Mouse (Mus musculus) left cerebral cortex, adult 2 months (tissue): ENCODE data around the gene Vps50. TPM values are rescaled to one million over a fixed set of nuclear protein-coding genes. Genes with fewer than 3 reads are reported as not detected.
A peak's percentile ranks its signal among the peaks of the same experiment; 100 is the strongest.
"Not testable (repeated sequence)": the region's sequence is repeated elsewhere in the genome, so short reads cannot be mapped to it uniquely, and the experiment has no call there.

Experiments used
- DNase-seq, 2 experiments: peaks; one replicate each; pipeline ENCODE4 v3.0.0; 2021 to 2022; ENCODE audit warnings: low spot score in 2 of 2, mixed read lengths in 1 of 2; ENCODE audit errors: extremely low spot score in 1 of 2
- H3K27ac ChIP-seq: fragments of 200-600 bp; 2 replicates; pipeline ENCODE4 v1.8.1; 2022
- H3K4me3 ChIP-seq: fragments of 200-600 bp; 2 replicates; pipeline ENCODE4 v1.8.1; 2022
- CTCF ChIP-seq: fragments of 200-600 bp; IDR thresholded peaks from 2 replicates; pipeline ENCODE4 v1.8.1; 2022; ENCODE audit warnings: antibody characterized with exemption, mild to moderate bottlenecking, moderate library complexity
- intact Hi-C: fragments of 180-260 bp; cut with DNase I; formaldehyde crosslinking; loops from one replicate; pipeline ENCODE4 v1.15.1; 2025
- total RNA-seq, 2 experiments: library from RNA; stranded (reverse); gene quantifications; 2 replicates each; pipeline ENCODE4 v1.2.3; 2021

Vps50 gene
- total RNA-seq, 2 experiments from 2014 or later: 56.1 to 61.2 TPM

- intact Hi-C loops: no loop called here
- H3K27ac ChIP-seq: no peak overlapping the region
- TF ChIP-seq CTCF: no peak
- DNase-seq: no peak
- H3K4me3 ChIP-seq: no peak overlapping the region
Observed at GRCm38 (mm10) chr6:3494285-3494684, 3.9 kb upstream of the Vps50 start.

GRCm38 (mm10) chr6:3496210-3496609, 2.0 kb upstream of the Vps50 start:
- intact Hi-C loops: loop anchor here (1.0 to 5.0 kb wide), 2 partner anchors 50 to 591 kb away; partner anchors contain the start of gene Bet1
- no peak overlapping the region for H3K4me3 ChIP-seq
- no peak overlapping the region for H3K27ac ChIP-seq
- TF ChIP-seq CTCF: peak; percentile 87
- DNase-seq: no peak

- TF ChIP-seq CTCF: no peak
- no peak overlapping the region for H3K4me3 ChIP-seq
- DNase-seq: no peak
- intact Hi-C loops: no loop called here
- H3K27ac ChIP-seq: no peak overlapping the region
Observed at GRCm38 (mm10) chr6:3500286-3500685, 2.1 kb downstream of the Vps50 start.

- TF ChIP-seq CTCF: no peak
- Histone ChIP-seq H3K4me3 (no peak overlapping the region), H3K27ac (no peak overlapping the region)
- intact Hi-C loops: loop anchor here (5.0 kb wide), 1 partner anchor 1877 kb away; the partner anchor contains the start of gene Asb4
- DNase-seq: no peak
Observed at GRCm38 (mm10) chr6:3505289-3505688, 7.1 kb downstream of the Vps50 start.

GRCm38 (mm10) chr6:3507078-3507477, 8.9 kb downstream of the Vps50 start:
- no peak for TF ChIP-seq CTCF
- DNase-seq: no peak
- intact Hi-C loops: loop anchor here (5.0 kb wide), 1 partner anchor 1875 kb away; the partner anchor contains the start of gene Asb4

GRCm38 (mm10) chr6:3508151-3508550, 10.0 kb downstream of the Vps50 start:
- not testable (repeated sequence) for DNase-seq, H3K4me3 ChIP-seq, H3K27ac ChIP-seq
- intact Hi-C loops: loop anchor here (2.0 to 5.0 kb wide), 2 partner anchors 1874 to 1893 kb away; partner anchors contain the start of gene Asb4

More at GRCm38 (mm10) chr6:3507078-3507477, 8.9 kb downstream of the Vps50 start:
- Histone ChIP-seq H3K4me3 (no peak overlapping the region), H3K27ac (no peak overlapping the region)

- no peak for DNase-seq
- peak; percentile 76 for TF ChIP-seq CTCF
- Histone ChIP-seq H3K27ac (no peak overlapping the region), H3K4me3 (no peak overlapping the region)
- intact Hi-C loops: loop anchor here (2.0 to 5.0 kb wide), 3 partner anchors 238 to 1891 kb away; partner anchors contain the start of gene Asb4
Observed at GRCm38 (mm10) chr6:3509782-3510181, 11.6 kb downstream of the Vps50 start.

GRCm38 (mm10) chr6:3511116-3511515, 12.9 kb downstream of the Vps50 start:
- no peak overlapping the region for H3K4me3 ChIP-seq
- no peak for TF ChIP-seq CTCF
- no peak overlapping the region; the same call in 1 of the 2 replicates for H3K27ac ChIP-seq
- intact Hi-C loops: loop anchor here (5.0 kb wide), 1 partner anchor 236 kb away; no protein-coding TSS in a partner anchor
- no peak for DNase-seq

GRCm38 (mm10) chr6:3511612-3512011, 13.4 kb downstream of the Vps50 start:
- TF ChIP-seq CTCF: no peak
- no peak overlapping the region for H3K4me3 ChIP-seq
- no peak for DNase-seq
- H3K27ac ChIP-seq: peak overlapping the region; percentile 37; the same call in 1 of the 2 replicates
- intact Hi-C loops: loop anchor here (5.0 kb wide), 1 partner anchor 236 kb away; no protein-coding TSS in a partner anchor

GRCm38 (mm10) chr6:3512611-3513010, 14.4 kb downstream of the Vps50 start:
- H3K4me3 ChIP-seq: no peak overlapping the region
- peak; percentile 26 to 30 for DNase-seq
- no peak; the same call in 1 of the 2 replicates for TF ChIP-seq CTCF
- H3K27ac ChIP-seq: peak overlapping the region; percentile 48
- intact Hi-C loops: loop anchor here (5.0 kb wide), 1 partner anchor 235 kb away; no protein-coding TSS in a partner anchor

GRCm38 (mm10) chr6:3528198-3528597, 30.0 kb downstream of the Vps50 start:
- no peak for TF ChIP-seq CTCF
- Histone ChIP-seq H3K4me3 (no peak overlapping the region), H3K27ac (no peak overlapping the region)
- intact Hi-C loops: loop anchor here (10.0 kb wide), 1 partner anchor 1587 kb away; no protein-coding TSS in a partner anchor
- no peak for DNase-seq

- no peak for DNase-seq
- no peak overlapping the region for H3K4me3 ChIP-seq
- TF ChIP-seq CTCF: no peak
- no peak overlapping the region for H3K27ac ChIP-seq
- intact Hi-C loops: no loop called here
Observed at GRCm38 (mm10) chr6:3531445-3531844, 33.3 kb downstream of the Vps50 start.

GRCm38 (mm10) chr6:3536048-3536447, 37.9 kb downstream of the Vps50 start:
- no peak for DNase-seq
- no peak for TF ChIP-seq CTCF
- intact Hi-C loops: no loop called here
- no peak overlapping the region for H3K27ac ChIP-seq
- H3K4me3 ChIP-seq: no peak overlapping the region
